Mouse (Mus musculus) leukemia stem cell, adult 10-12 weeks (primary cell): Measurements from ENCODE around the gene Ccdc58. TPM values are rescaled to one million over a fixed set of nuclear protein-coding genes. Genes with fewer than 3 reads are reported as not detected.

Experiments
- polyA plus RNA-seq: library from polyadenylated mRNA; stranded (reverse); fragments of >175 nt; gene quantifications from 2 replicates; pipeline ENCODE4 v1.2.3, GENCODE M21; 2012; ENCODE audit warnings: low replicate concordance

Ccdc58 gene
- polyA plus RNA-seq, result 1.9 and 4.1 TPM in 2 replicates

GRCm38 (mm10) chr16:36071450-36072379 is at the start of gene Ccdc58, which contains the start of gene Fam162a:
Ccdc58 (plus strand) TSS chr16:36071685.
Fam162a (minus strand) TSS chr16:36071594.

DNA sequence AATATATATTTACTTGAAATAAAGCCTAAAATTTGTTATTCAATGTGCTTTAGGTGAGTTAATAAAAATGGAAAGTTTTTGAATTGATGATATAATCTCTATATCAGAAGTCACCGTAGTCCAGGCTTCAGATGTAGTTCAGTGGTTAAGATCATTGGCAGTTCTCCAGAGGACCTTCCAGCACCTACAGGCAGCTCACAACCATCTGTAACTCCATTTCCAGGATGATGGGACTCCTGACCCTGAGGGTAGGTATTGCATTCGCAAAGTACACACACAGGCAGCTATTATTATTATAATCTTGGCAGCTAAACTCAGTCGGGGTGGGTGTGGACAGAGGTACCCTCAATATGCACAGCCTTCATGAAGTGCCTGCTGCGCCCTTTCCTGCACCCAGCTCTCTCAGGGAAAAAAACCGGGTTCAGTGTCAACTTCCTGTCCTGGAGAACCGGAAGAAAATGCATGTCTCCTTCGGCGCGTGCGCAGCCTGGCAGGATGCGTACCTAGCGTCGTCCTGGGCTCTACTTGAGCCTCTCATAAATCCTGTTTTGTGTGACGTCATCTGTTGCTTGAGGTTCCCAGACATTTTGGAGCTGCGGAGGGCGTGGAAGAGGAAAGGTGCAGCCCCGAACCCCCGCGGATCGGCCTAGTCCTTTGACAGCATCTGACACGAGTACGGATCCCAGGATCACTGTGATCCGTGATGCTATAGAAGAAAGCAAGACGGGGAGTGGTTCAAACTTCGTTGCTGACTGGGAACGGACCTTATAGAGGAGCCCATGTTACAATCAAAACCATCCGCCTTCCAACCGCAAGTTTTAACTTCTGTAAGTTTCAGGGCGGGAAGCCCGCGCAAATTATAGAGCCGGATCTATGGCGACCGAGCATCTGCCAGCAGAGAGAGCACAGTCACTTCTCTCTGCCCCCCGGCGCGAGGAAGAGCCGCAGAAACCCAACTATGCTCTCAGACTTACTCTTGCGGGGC is 30.6 kb upstream of the Ccdc58 start, which contains the start of gene Wdr5b:
Gene Wdr5b (plus strand): TSS at position 551 of the 985 bp plus-strand sequence.

DNA sequence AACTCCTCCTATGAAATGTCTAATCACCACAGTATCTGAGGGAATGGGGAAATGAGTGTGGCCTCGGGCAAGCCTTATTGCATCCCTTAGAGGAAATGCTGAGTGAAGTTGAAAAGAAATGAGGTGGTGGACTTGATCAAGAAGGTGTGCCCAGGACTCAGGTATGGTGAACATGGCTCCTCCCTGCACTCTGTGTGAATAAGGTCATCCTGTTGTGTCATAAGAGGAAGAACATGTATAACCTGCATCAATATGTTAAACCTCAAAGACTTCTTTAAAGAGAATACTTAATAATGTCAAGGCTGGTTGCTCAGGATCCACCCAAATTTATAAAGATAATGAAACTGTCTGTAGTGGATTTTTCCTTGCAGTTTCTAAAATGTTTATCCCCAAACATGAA is 59.7 kb downstream of the Ccdc58 start, which contains the start of gene Csta1:
Gene Csta1 (minus strand): TSS at position 101 of the 400 bp plus-strand sequence.

Other genes with a start within 250 kb of the Ccdc58 start
- gene Parp14, start 200.1 kb upstream of the Ccdc58 start, polyA plus RNA-seq, result 8.1 and 9.4 TPM in 2 replicates
- 1.4 and 6.4 TPM in 2 replicates for gene Parp9, start 133.2 kb upstream of the Ccdc58 start, polyA plus RNA-seq
- 3.0 and 4.9 TPM in 2 replicates for gene Dtx3l, start 132.5 kb upstream of the Ccdc58 start, polyA plus RNA-seq
- gene Kpna1, start 92.9 kb upstream of the Ccdc58 start, polyA plus RNA-seq, result 26.0 and 35.9 TPM in 2 replicates
- 0.10 and 1.1 TPM in 2 replicates for gene Wdr5b, start 30.5 kb upstream of the Ccdc58 start, polyA plus RNA-seq
- gene Fam162a, start 91 bp upstream of the Ccdc58 start, polyA plus RNA-seq, result 13.2 and 20.5 TPM in 2 replicates
- gene Csta1, start 59.6 kb downstream of the Ccdc58 start, polyA plus RNA-seq, result not detected in 2 replicates
- gene Stfa2l1, start 85.1 kb downstream of the Ccdc58 start, polyA plus RNA-seq, result not detected in 2 replicates
- not detected in 2 replicates for gene Gm5483, start 112.5 kb downstream of the Ccdc58 start, polyA plus RNA-seq
- not detected in 2 replicates for gene Gm5416, start 138.7 kb downstream of the Ccdc58 start, polyA plus RNA-seq
- not detected in 2 replicates for gene 2010005H15Rik, start 149.8 kb downstream of the Ccdc58 start, polyA plus RNA-seq
- not detected in 2 replicates for gene Stfa1, start 205.3 kb downstream of the Ccdc58 start, polyA plus RNA-seq